In the genomic region with DNA sequence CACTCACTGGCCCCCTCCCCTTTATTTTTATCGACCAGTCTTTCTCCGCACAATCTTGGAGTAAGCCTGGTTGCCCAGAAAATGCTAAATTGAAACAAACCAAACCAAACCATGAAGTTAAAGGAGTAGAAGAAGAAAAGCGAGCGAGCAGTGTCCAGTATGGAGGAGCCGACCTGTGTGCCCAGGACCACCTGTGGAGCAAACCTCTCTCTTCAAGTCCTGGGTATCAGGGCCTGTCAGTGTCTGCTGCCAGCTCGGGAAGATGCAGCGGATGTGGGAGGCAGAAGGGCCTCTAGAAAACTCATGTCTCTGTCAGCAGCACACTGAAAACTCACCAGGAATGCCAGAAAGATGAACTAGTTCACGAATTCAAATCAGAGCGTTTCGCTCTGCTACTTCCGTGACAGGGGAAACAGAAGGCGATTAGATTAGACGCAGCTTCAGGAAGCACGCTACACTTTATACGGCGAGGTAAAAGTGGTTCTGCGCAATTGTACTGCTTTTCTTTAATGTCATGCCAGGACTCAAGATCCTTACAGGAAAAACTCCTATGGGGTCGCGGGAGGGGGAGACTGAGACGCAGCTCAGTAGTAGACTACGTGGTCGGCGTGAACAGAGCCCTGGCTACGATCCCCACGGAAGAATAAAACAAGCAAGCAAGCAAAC, we compare ENCODE assay signal across 8 mouse cellular contexts. TPM values are rescaled to one million over a fixed set of nuclear protein-coding genes. Genes with fewer than 3 reads are reported as not detected.
DNase-seq lines count a peak whose midpoint lies in the region; ATAC-seq and TF ChIP-seq lines count a peak whose summit lies in the region.

No protein-coding gene starts in this region.

- H3K9me3 ChIP-seq in forebrain, embryonic 10.5 days, result no peaks in the 10 kb centered on the region
- no peaks in the 10 kb centered on the region for H3K9me3 ChIP-seq in intestine, embryonic 15.5 days
- H3K9me3 ChIP-seq in midbrain, embryonic 12.5 days, result no peaks in the 10 kb centered on the region

- 4% methylated on average over 25 of the region's 25 CpGs for WGBS in forebrain, embryonic 10.5 days
- WGBS in intestine, embryonic 15.5 days, result 6% methylated on average over 25 of the region's 25 CpGs
- 3% methylated on average over 25 of the region's 25 CpGs for WGBS in midbrain, embryonic 12.5 days

- H3K36me3 ChIP-seq in forebrain, embryonic 10.5 days (replicated peaks), result no peaks in the 10 kb centered on the region
- no peaks in the 10 kb centered on the region for H3K36me3 ChIP-seq in intestine, embryonic 15.5 days
- no peaks in the 10 kb centered on the region for H3K36me3 ChIP-seq in midbrain, embryonic 12.5 days

- peak overlapping the region; percentile 14; the same call in 1 of the 2 replicates for H3K9ac ChIP-seq in intestine, embryonic 15.5 days
- H3K9ac ChIP-seq in midbrain, embryonic 12.5 days (replicated peaks), result peak overlapping the region; percentile 53

- no peak for DNase-seq in gastrocnemius, adult 2 months
- DNase-seq in gastrocnemius, adult 18-20 months (ENCODE audit: low spot score), result no peak
- DNase-seq in forebrain, embryonic 10.5 days (ENCODE audit: extremely low spot score, low spot score), result no peak
- DNase-seq in right cerebral cortex, postnatal 10 days (ENCODE audit: low spot score in 2 of 2), result no peak
- DNase-seq in adrenal gland, postnatal 4 days (ENCODE audit: low spot score in 2 of 2), result no peak

- intact Hi-C loops in gastrocnemius, adult 2 months (cut with DNase I), result no loop called here

- H3K4me2 ChIP-seq in intestine, embryonic 15.5 days (replicated peaks), result peak overlapping the region; percentile 93
- peak overlapping the region; percentile 82 for H3K4me2 ChIP-seq in midbrain, embryonic 12.5 days (replicated peaks)

- peak; percentile 60 for ATAC-seq in CD4-positive, CD25-positive, alpha-beta regulatory T cell, adult 4 months
- 0 out of 2 replicates have a peak, but pooled peaks have one; percentile 24 for ATAC-seq in intestine, embryonic 15.5 days
- no peak for ATAC-seq in midbrain, embryonic 12.5 days (ENCODE audit: low FRiP score, low read depth)

- H3K27me3 ChIP-seq in forebrain, embryonic 10.5 days (ENCODE audit: poor library complexity, severe bottlenecking), result peaks cover 44% of the 10 kb centered on the region
- H3K27me3 ChIP-seq in intestine, embryonic 15.5 days (replicated peaks), result no peaks in the 10 kb centered on the region
- peaks cover 28% of the 10 kb centered on the region for H3K27me3 ChIP-seq in midbrain, embryonic 12.5 days

- H3K4me1 ChIP-seq in forebrain, embryonic 10.5 days, result peaks cover 70% of the 10 kb centered on the region
- H3K4me1 ChIP-seq in intestine, embryonic 15.5 days (replicated peaks), result peaks cover 19% of the 10 kb centered on the region
- peaks cover 60% of the 10 kb centered on the region for H3K4me1 ChIP-seq in midbrain, embryonic 12.5 days

- no peak for TF ChIP-seq CTCF in gastrocnemius, adult 2 months (IDR thresholded peaks at IDR 0.05)

- peak overlapping the region; percentile 72 for H3K4me3 ChIP-seq in gastrocnemius, adult 2 months
- peak overlapping the region; percentile 61 for H3K4me3 ChIP-seq in forebrain, embryonic 10.5 days
- peak overlapping the region; percentile 40 for H3K4me3 ChIP-seq in intestine, embryonic 15.5 days (replicated peaks)
- H3K4me3 ChIP-seq in midbrain, embryonic 12.5 days, result peak overlapping the region; percentile 42

- no peak overlapping the region for H3K27ac ChIP-seq in gastrocnemius, adult 2 months
- H3K27ac ChIP-seq in forebrain, embryonic 10.5 days, result peak overlapping the region; percentile 86
- H3K27ac ChIP-seq in intestine, embryonic 15.5 days, result no peak overlapping the region
- 0 out of 2 replicates have a peak overlapping the region, but pooled peaks have one; percentile 30 for H3K27ac ChIP-seq in midbrain, embryonic 12.5 days (replicated peaks)

RNA-seq across cellular contexts. Expression of a gene that starts 45.2 kb away (rescaled TPM):
- 1 to 10 TPM; 6.6 to 8.6 TPM for total RNA-seq in gastrocnemius, adult 2 months (2021)
- 1 to 10 TPM; 7.7 to 8.3 TPM for total RNA-seq in gastrocnemius, adult 18-20 months (2021)
- polyA plus RNA-seq in CD4-positive, CD25-positive, alpha-beta regulatory T cell, adult 4 months (2017; shearing (Covaris generic)), result 10 to 100 TPM; 53.6 to 55.3 TPM
- 23.6 and 25.4 TPM in 2 replicates for polyA plus RNA-seq in forebrain, embryonic 10.5 days (2016; fragmentation: Nextera tagmentation; extraction: Ambion mirVana)
- polyA plus RNA-seq in intestine, embryonic 15.5 days (2015; fragmentation: Nextera tagmentation; extraction: Ambion mirVana), result 10.0 and 10.1 TPM in 2 replicates
- polyA plus RNA-seq in midbrain, embryonic 12.5 days (2016; fragmentation: Nextera tagmentation; extraction: Ambion mirVana), result 23.9 and 27.6 TPM in 2 replicates
- total RNA-seq in adrenal gland, postnatal 4 days (2021), result 10 to 100 TPM; 25.2 to 25.5 TPM

Comparison
In these comparisons a context has a peak if more than half of its experiments do, and no peak if none do; other contexts are left out.
1. H3K27ac ChIP-seq: peak in forebrain, embryonic 10.5 days (single experiment) and midbrain, embryonic 12.5 days (single experiment); none in gastrocnemius, adult 2 months (single experiment) and intestine, embryonic 15.5 days (single experiment).
2. Peak in every context shown above with its lines, with median percentiles within 50 percentile points of each other: H3K4me3 ChIP-seq.